Mouse (Mus musculus) hindbrain, embryonic 14.5 days (tissue): ENCODE results near the gene Bpifb4. TPM values are rescaled to one million over a fixed set of nuclear protein-coding genes. Genes with fewer than 3 reads are reported as not detected.

Source experiments
- ATAC-seq: fragments of 200-750 bp; cut with Nextera tagmentation; 2 replicates; pipeline ENCODE4 v1.8.0; 2017; ENCODE audit warnings: moderate number of reproducible peaks, mild to moderate bottlenecking, moderate TSS enrichment, moderate library complexity; ENCODE audit not compliant: low FRiP score
- DNase-seq: peaks from one replicate; pipeline ENCODE4 v3.0.0-alpha.2; 2015; ENCODE audit warnings: low spot score
- H3K27ac ChIP-seq: fragments of 300-500 bp; sonication (generic); 2 replicates; pipeline ENCODE4 v1.5.1; 2014; ENCODE audit warnings: mild to moderate bottlenecking, moderate library complexity
- H3K27me3 ChIP-seq: fragments of 300-500 bp; sonication (generic); 2 replicates; pipeline ENCODE4 v1.6.1; 2014; ENCODE audit warnings: mild to moderate bottlenecking, low read length, mixed read lengths; ENCODE audit not compliant: control insufficient read depth, insufficient read depth
- H3K36me3 ChIP-seq: fragments of 300-500 bp; sonication (generic); replicated peaks from 2 replicates; pipeline ENCODE4 v1.6.1; 2014; ENCODE audit not compliant: control insufficient read depth, insufficient read depth
- H3K4me1 ChIP-seq: fragments of 300-500 bp; sonication (generic); replicated peaks from 2 replicates; pipeline ENCODE4 v1.6.1; 2014; ENCODE audit warnings: antibody characterized with exemption, low read length, mixed read lengths; ENCODE audit not compliant: control insufficient read depth, insufficient read depth
- H3K4me2 ChIP-seq: fragments of 300-500 bp; sonication (generic); replicated peaks from 2 replicates; pipeline ENCODE4 v1.6.1; 2014; ENCODE audit warnings: mild to moderate bottlenecking, moderate library complexity
- H3K4me3 ChIP-seq: fragments of 300-500 bp; sonication (generic); replicated peaks from 2 replicates; pipeline ENCODE4 v1.5.1; 2014; ENCODE audit warnings: mild to moderate bottlenecking, low read length
- H3K9ac ChIP-seq: fragments of 300-500 bp; sonication (generic); 2 replicates; pipeline ENCODE4 v1.6.1; 2014
- H3K9me3 ChIP-seq: fragments of 300-500 bp; sonication (generic); 2 replicates; pipeline ENCODE4 v1.6.1; 2016; ENCODE audit warnings: low read length; ENCODE audit not compliant: control insufficient read depth
- WGBS: fragments of 180-500 bp; shearing (Covaris S2); extraction: QIAGEN DNeasy Blood & Tissue Kit; methylation state at CpG from one replicate; pipeline ENCODE4 v1.1.7; 2014; 5-methylcytosine and 5-hydroxymethylcytosine counted together
- polyA plus RNA-seq: library from polyadenylated mRNA; unstranded; fragments of >200 nt; fragmentation: Nextera tagmentation; extraction: Ambion mirVana; gene quantifications from 2 replicates; pipeline ENCODE4 v1.2.1, GENCODE M21; 2014

The Bpifb4 gene
- polyA plus RNA-seq: not detected in 2 replicates

DNA sequence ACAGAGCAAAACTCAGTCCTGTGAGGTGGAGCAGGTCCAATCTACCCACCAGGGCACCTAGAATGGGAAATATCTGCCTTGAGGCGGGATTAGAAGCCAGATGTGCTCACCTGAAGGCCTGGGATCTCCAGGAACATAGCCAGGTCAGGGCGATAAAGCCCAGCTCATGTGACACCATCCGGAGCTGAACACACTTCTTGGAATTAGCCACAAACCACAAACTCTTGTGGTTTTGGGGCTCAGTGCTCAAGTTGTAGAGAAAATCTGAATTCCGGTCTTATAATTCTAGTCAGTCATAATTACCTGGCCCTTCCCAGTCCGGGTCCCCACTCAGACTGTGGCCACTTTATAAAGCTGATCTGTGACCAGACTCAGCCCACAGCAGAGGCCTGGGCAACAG is at the start of gene Bpifb4:
Gene Bpifb4 (plus strand): TSS at position 370 of the 400 bp plus-strand sequence.
- 93% methylated on average over 5 of the region's 5 CpGs for WGBS
- DNase-seq: no peak
- Histone ChIP-seq H3K4me3 (no peak within 1 kb of the TSS), H3K36me3 (no peaks in the 10 kb centered on the region), H3K27me3 (no peaks in the 10 kb centered on the region), H3K4me2 (no peak within 1 kb of the TSS), H3K27ac (no peak within 1 kb of the TSS), H3K9me3 (no peaks in the 10 kb centered on the region), H3K9ac (no peak within 1 kb of the TSS), H3K4me1 (no peaks in the 10 kb centered on the region)
- no peak for ATAC-seq

DNA sequence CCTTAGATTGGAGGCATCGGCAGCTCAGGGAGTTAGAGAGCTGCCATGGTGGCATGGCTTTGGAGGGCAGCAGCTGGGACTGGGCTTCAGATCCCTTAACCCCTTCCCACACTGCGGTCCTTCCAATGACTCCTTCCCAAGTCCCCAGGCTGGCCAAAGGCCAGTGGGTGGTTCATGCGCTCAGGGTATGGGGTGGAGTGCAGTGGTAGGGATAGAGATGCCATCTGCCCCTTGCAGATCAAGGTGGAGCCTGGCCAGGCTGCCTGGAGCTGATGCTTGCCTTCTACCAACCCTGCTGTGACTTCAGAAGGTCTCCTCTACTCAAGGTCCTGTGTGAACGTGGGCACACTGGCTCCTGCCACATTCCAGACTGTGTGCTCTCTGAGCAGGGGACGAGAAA is 38.9 kb upstream of the Bpifb4 start:
- no peak overlapping the region for H3K9ac ChIP-seq
- ATAC-seq (no peak), DNase-seq (no peak)
- H3K36me3 ChIP-seq: no peaks in the 10 kb centered on the region
- no peak overlapping the region for H3K4me2 ChIP-seq
- 80% methylated on average over 5 of the region's 5 CpGs for WGBS
- H3K4me3 ChIP-seq: no peak overlapping the region
- H3K27ac ChIP-seq: no peak overlapping the region
- no peaks in the 10 kb centered on the region for H3K27me3 ChIP-seq
- H3K4me1 ChIP-seq: no peaks in the 10 kb centered on the region
- no peaks in the 10 kb centered on the region for H3K9me3 ChIP-seq

GRCm38 (mm10) chr2:153900088-153900487 is 37.9 kb upstream of the Bpifb4 start, which contains the start of gene Bpifb6:
Gene Bpifb6 (plus strand): TSS chr2:153900388.
- no peak within 1 kb of the TSS for H3K9ac ChIP-seq
- no peaks in the 10 kb centered on the region for H3K4me1 ChIP-seq
- DNase-seq (no peak), ATAC-seq (no peak)
- H3K27ac ChIP-seq: no peak within 1 kb of the TSS
- H3K4me2 ChIP-seq: no peak within 1 kb of the TSS
- no peaks in the 10 kb centered on the region for H3K9me3 ChIP-seq
- no peak within 1 kb of the TSS for H3K4me3 ChIP-seq
- H3K36me3 ChIP-seq: no peaks in the 10 kb centered on the region
- H3K27me3 ChIP-seq: no peaks in the 10 kb centered on the region
- WGBS: 78% methylated on average over 4 of the region's 4 CpGs

GRCm38 (mm10) chr2:153902726-153903125 is 35.3 kb upstream of the Bpifb4 start:
- Histone ChIP-seq H3K4me3 (no peak overlapping the region), H3K27me3 (no peaks in the 10 kb centered on the region), H3K36me3 (no peaks in the 10 kb centered on the region), H3K4me1 (no peaks in the 10 kb centered on the region), H3K9ac (no peak overlapping the region), H3K4me2 (no peak overlapping the region), H3K27ac (no peak overlapping the region), H3K9me3 (no peaks in the 10 kb centered on the region)
- ATAC-seq (no peak), DNase-seq (no peak)
- WGBS: 82% methylated on average over 6 of the region's 6 CpGs

- Histone ChIP-seq H3K4me3 (no peak overlapping the region), H3K4me1 (no peaks in the 10 kb centered on the region), H3K27ac (no peak overlapping the region), H3K27me3 (no peaks in the 10 kb centered on the region), H3K4me2 (no peak overlapping the region), H3K9ac (no peak overlapping the region), H3K9me3 (no peaks in the 10 kb centered on the region), H3K36me3 (no peaks in the 10 kb centered on the region)
- ATAC-seq: no peak
- WGBS: 92% methylated on average over 4 of the region's 4 CpGs
- no peak for DNase-seq
Measured at GRCm38 (mm10) chr2:153906626-153907025, 31.4 kb upstream of the Bpifb4 start.

DNA sequence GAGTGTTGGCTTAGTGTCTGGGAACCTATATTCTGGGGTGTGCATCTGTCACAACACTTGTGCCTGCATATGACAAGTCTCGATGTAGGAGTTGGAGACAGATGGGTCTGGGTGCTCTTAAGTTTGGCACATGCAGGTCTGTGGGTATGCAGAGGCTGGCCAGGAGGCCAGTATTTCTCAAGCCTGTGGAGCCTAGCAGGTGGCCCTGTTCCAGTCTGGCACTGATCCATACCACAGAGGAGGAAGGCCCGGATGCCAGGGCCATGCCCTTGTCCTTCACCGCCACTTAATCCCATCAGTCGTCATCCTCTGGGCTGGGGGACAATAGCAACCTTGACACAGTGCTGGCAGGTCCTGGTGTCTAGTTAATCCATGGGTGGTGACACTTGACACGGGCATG is 23.9 kb upstream of the Bpifb4 start:
- H3K4me3 ChIP-seq: no peak overlapping the region
- no peaks in the 10 kb centered on the region for H3K4me1 ChIP-seq
- no peak overlapping the region for H3K9ac ChIP-seq
- no peak overlapping the region for H3K27ac ChIP-seq
- DNase-seq: no peak
- WGBS: 67% methylated on average over 5 of the region's 5 CpGs
- H3K27me3 ChIP-seq: no peaks in the 10 kb centered on the region
- no peaks in the 10 kb centered on the region for H3K9me3 ChIP-seq
- no peaks in the 10 kb centered on the region for H3K36me3 ChIP-seq
- ATAC-seq: no peak
- H3K4me2 ChIP-seq: no peak overlapping the region

DNA sequence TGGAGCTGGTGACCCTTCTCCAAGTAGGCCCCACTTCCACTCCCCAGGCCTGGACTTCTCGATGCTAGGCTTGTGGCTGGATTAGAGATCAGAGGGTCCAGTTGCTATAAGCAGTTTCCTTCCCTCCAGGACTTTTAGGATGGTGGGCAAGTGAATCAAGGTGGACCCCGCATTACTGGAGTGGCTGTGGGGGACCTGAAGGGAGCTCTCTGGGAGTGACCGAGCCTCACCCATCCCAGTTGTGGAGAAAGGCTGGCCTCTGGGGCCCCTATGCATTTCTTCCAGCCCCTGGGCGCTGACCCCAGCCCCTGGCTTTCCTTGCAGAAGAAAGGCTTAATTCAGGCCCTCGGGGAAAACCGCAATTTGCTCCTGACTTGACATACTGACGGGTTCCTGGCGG is 20.1 kb upstream of the Bpifb4 start, which contains the start of gene Bpifb3:
Gene Bpifb3 (plus strand): TSS at position 301 of the 400 bp plus-strand sequence.
- Histone ChIP-seq H3K9ac (no peak within 1 kb of the TSS), H3K4me3 (no peak within 1 kb of the TSS), H3K4me2 (no peak within 1 kb of the TSS), H3K4me1 (no peaks in the 10 kb centered on the region), H3K27me3 (no peaks in the 10 kb centered on the region), H3K27ac (no peak within 1 kb of the TSS), H3K9me3 (no peaks in the 10 kb centered on the region), H3K36me3 (no peaks in the 10 kb centered on the region)
- ATAC-seq (no peak), DNase-seq (no peak)
- WGBS: 66% methylated on average over 8 of the region's 8 CpGs

DNA sequence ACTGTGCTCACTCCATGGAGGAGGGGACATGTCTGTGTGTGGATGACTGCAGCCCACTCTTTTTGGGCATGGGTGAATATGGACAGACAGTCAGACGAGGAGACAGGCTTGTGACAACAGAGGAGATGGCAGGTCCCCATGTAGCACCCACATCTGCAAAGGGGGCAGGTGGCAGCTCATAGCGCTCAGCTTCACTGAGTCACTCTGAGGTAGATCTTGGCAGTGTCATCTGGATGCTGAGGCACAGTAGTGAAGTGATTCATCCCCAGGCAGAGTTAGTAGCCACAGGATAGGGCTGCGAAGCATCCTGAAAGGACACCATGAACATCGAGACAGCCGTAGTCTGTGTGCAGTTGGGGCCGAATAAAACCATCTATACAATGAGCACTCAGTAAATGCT is 16.8 kb upstream of the Bpifb4 start:
- Histone ChIP-seq H3K4me2 (no peak overlapping the region), H3K36me3 (no peaks in the 10 kb centered on the region), H3K4me1 (no peaks in the 10 kb centered on the region), H3K4me3 (no peak overlapping the region), H3K27ac (no peak overlapping the region), H3K27me3 (no peaks in the 10 kb centered on the region), H3K9ac (no peak overlapping the region), H3K9me3 (no peaks in the 10 kb centered on the region)
- WGBS: 90% methylated on average over 6 of the region's 6 CpGs
- ATAC-seq (no peak), DNase-seq (no peak)

- H3K27me3 ChIP-seq: no peaks in the 10 kb centered on the region
- ATAC-seq: no peak
Measured at GRCm38 (mm10) chr2:153929871-153930413, 8.1 kb upstream of the Bpifb4 start.

GRCm38 (mm10) chr2:153931125-153931524 is 6.9 kb upstream of the Bpifb4 start:
- Histone ChIP-seq H3K27me3 (no peaks in the 10 kb centered on the region), H3K9ac (no peak overlapping the region), H3K36me3 (no peaks in the 10 kb centered on the region), H3K27ac (no peak overlapping the region), H3K4me3 (no peak overlapping the region), H3K4me1 (peaks cover 7% of the 10 kb centered on the region), H3K4me2 (no peak overlapping the region), H3K9me3 (no peaks in the 10 kb centered on the region)
- WGBS: 46% methylated on average over 6 of the region's 6 CpGs
- DNase-seq (no peak), ATAC-seq (0 out of 2 replicates have a peak, but pooled peaks have one; percentile 59)

More at GRCm38 (mm10) chr2:153929871-153930413, 8.1 kb upstream of the Bpifb4 start:
- no peak overlapping the region for H3K4me3 ChIP-seq
- no peak overlapping the region for H3K9ac ChIP-seq
- H3K4me2 ChIP-seq: no peak overlapping the region
- H3K4me1 ChIP-seq: peaks cover 7% of the 10 kb centered on the region
- no peak overlapping the region for H3K27ac ChIP-seq
- DNase-seq: peak; percentile 63
- no peaks in the 10 kb centered on the region for H3K36me3 ChIP-seq
- no peaks in the 10 kb centered on the region for H3K9me3 ChIP-seq
- WGBS: 41% methylated on average over 3 of the region's 3 CpGs
